Mouse (Mus musculus): Measurements from ENCODE around the gene Ripor1. TPM values are rescaled to one million over a fixed set of nuclear protein-coding genes. Genes with fewer than 3 reads are reported as not detected.

Gene Ripor1
- total RNA-seq, 2 experiments from 2014 or later: 53.0 to 53.8 TPM

Small RNA genes lying within 50 kb of the gene (microRNA-seq; reads per million reads assigned to microRNA genes)
- gene Mir1966 (ENCODE audit: borderline number of aligned reads in 2 of 2): 0 reads per million in 2 experiments

Other genes with a start within 250 kb of the Ripor1 start
- gene Plekhg4, start 232.0 kb upstream of the Ripor1 start, total RNA-seq (2021): not detected
- under 1 TPM; 0.24 to 0.53 TPM for gene Kctd19, start 191.8 kb upstream of the Ripor1 start, total RNA-seq (2021)
- under 1 TPM; 0.41 to 0.56 TPM for gene Lrrc36, start 191.7 kb upstream of the Ripor1 start, total RNA-seq (2021)
- gene Tppp3, start 133.7 kb upstream of the Ripor1 start, total RNA-seq (2021): 10 to 100 TPM; 43.3 to 45.7 TPM
- 10 to 100 TPM; 14.5 to 14.9 TPM for gene Zdhhc1, start 108.4 kb upstream of the Ripor1 start, total RNA-seq (2021)
- not detected for gene Hsd11b2, start 86.5 kb upstream of the Ripor1 start, total RNA-seq (2021)
- gene Atp6v0d1, start 39.2 kb upstream of the Ripor1 start, total RNA-seq (2021): 10 to 100 TPM; 51.7 to 53.4 TPM
- 10 to 100 TPM; 40.0 to 43.0 TPM for gene Ctcf, start 31.3 kb downstream of the Ripor1 start, total RNA-seq (2021)
- gene Agrp, start 32.1 kb downstream of the Ripor1 start, total RNA-seq (2021): not detected
- under 1 TPM; 0.27 to 0.31 TPM for gene Carmil2, start 81.0 kb downstream of the Ripor1 start, total RNA-seq (2021)
- gene Acd, start 95.8 kb downstream of the Ripor1 start, total RNA-seq (2021): 10 to 100 TPM; 11.7 to 12.3 TPM
- gene Pard6a, start 95.9 kb downstream of the Ripor1 start, total RNA-seq (2021): 1 to 10 TPM; 7.7 to 8.5 TPM
- not detected for gene 4933405L10Rik, start 102.4 kb downstream of the Ripor1 start, total RNA-seq (2021)
- 1 to 10 TPM; 1.3 to 2.2 TPM for gene Enkd1, start 103.0 kb downstream of the Ripor1 start, total RNA-seq (2021)
- gene Gfod2, start 153.4 kb downstream of the Ripor1 start, total RNA-seq (2021): 1 to 10 TPM; 4.0 to 4.1 TPM
- 10 to 100 TPM; 19.8 TPM for gene Ranbp10, start 222.1 kb downstream of the Ripor1 start, total RNA-seq (2021)
- not detected for gene Tsnaxip1, start 222.5 kb downstream of the Ripor1 start, total RNA-seq (2021)
- 1 to 10 TPM; 2.0 to 2.6 TPM for gene Cenpt, start 248.0 kb downstream of the Ripor1 start, total RNA-seq (2021)
- 10 to 100 TPM; 26.5 to 28.3 TPM for gene Thap11, start 249.9 kb downstream of the Ripor1 start, total RNA-seq (2021)